Mouse (Mus musculus): ENCODE measurements around the gene Knstrn. TPM values are rescaled to one million over a fixed set of nuclear protein-coding genes. Genes with fewer than 3 reads are reported as not detected.

Knstrn gene
- total and polyA plus RNA-seq, 3 experiments: 65.7 to 98.1 (median 86.4) TPM

- Histone ChIP-seq H3K9me3 (replicated peaks) (no peaks in the 10 kb centered on the region), H3K27me3 (ENCODE audit: insufficient read depth, low read length) (no peaks in the 10 kb centered on the region), H3K4me3 (ENCODE audit: low read depth, low read length) (peak overlapping the region; percentile 68), H3K36me3 (replicated peaks) (peaks cover 2% of the 10 kb centered on the region), H3K4me1 (ENCODE audit: insufficient read depth, low read depth, low read length) (peaks cover 73% of the 10 kb centered on the region)
- no peak for TF ChIP-seq POLR2AphosphoS5 (IDR thresholded peaks at IDR 0.05; ENCODE audit: insufficient replicate concordance, low read depth, low read length)
- TF ChIP-seq GATA2 (IDR thresholded peaks at IDR 0.05; ENCODE audit: borderline replicate concordance, low read depth, low read length): no peak
- no peak for TF ChIP-seq GATA1 (IDR thresholded peaks at IDR 0.05; ENCODE audit: borderline replicate concordance, low read length)
- no peak for TF ChIP-seq CTCF (IDR thresholded peaks at IDR 0.05; ENCODE audit: low read depth, low read length)
- TF ChIP-seq TAL1 (conservative IDR thresholded peaks at IDR 0.05; ENCODE audit: low read depth, low read length): peak; percentile 82
- DNase-seq (ENCODE audit: low spot score): peak; percentile 90
- ATAC-seq (ENCODE audit: extremely low read depth, insufficient number of reproducible peaks, low FRiP score, poor library complexity, severe bottlenecking): peak; percentile 95
These were observed 74.2 kb downstream of the Knstrn start for GRCm38 (mm10) chr2:118887845-118888548.

- no peak overlapping the region for H3K4me3 ChIP-seq (ENCODE audit: low read depth, low read length)
- H3K27me3 ChIP-seq (ENCODE audit: insufficient read depth, low read length): 0 out of 2 replicates have a peak, but pooled peaks cover 2% of the 10 kb centered on the region
- no peak for DNase-seq (ENCODE audit: low spot score)
- TF ChIP-seq TAL1 (conservative IDR thresholded peaks at IDR 0.05; ENCODE audit: low read depth, low read length): no peak
- no peak for TF ChIP-seq POLR2AphosphoS5 (IDR thresholded peaks at IDR 0.05; ENCODE audit: insufficient replicate concordance, low read depth, low read length)
- TF ChIP-seq CTCF (IDR thresholded peaks at IDR 0.05; ENCODE audit: low read depth, low read length): no peak
- no peak for TF ChIP-seq GATA1 (IDR thresholded peaks at IDR 0.05; ENCODE audit: borderline replicate concordance, low read length)
- TF ChIP-seq GATA2 (IDR thresholded peaks at IDR 0.05; ENCODE audit: borderline replicate concordance, low read depth, low read length): no peak
- peaks cover 5% of the 10 kb centered on the region for H3K36me3 ChIP-seq (replicated peaks)
- peaks cover 72% of the 10 kb centered on the region for H3K4me1 ChIP-seq (ENCODE audit: insufficient read depth, low read depth, low read length)
- no peaks in the 10 kb centered on the region for H3K9me3 ChIP-seq (replicated peaks)
- no peak for ATAC-seq (ENCODE audit: extremely low read depth, insufficient number of reproducible peaks, low FRiP score, poor library complexity, severe bottlenecking)
These were observed 77.4 kb downstream of the Knstrn start for GRCm38 (mm10) chr2:118891173-118891572.

- H3K9me3 ChIP-seq (replicated peaks): no peaks in the 10 kb centered on the region
- H3K4me3 ChIP-seq (ENCODE audit: low read depth, low read length): peak overlapping the region; percentile 74
- TF ChIP-seq POLR2AphosphoS5 (IDR thresholded peaks at IDR 0.05; ENCODE audit: insufficient replicate concordance, low read depth, low read length) (no peak), TAL1 (conservative IDR thresholded peaks at IDR 0.05; ENCODE audit: low read depth, low read length) (no peak)
- no peak; the same call in 1 of the 2 replicates for ATAC-seq (ENCODE audit: extremely low read depth, insufficient number of reproducible peaks, low FRiP score, poor library complexity, severe bottlenecking)
- DNase-seq (ENCODE audit: low spot score): peak; percentile 77
- H3K4me1 ChIP-seq (ENCODE audit: insufficient read depth, low read depth, low read length): peaks cover 86% of the 10 kb centered on the region
- H3K36me3 ChIP-seq (replicated peaks): peaks cover 3% of the 10 kb centered on the region
- peaks cover 25% of the 10 kb centered on the region; the same call in 1 of the 2 replicates for H3K27me3 ChIP-seq (ENCODE audit: insufficient read depth, low read length)
These were observed 82.4 kb downstream of the Knstrn start for GRCm38 (mm10) chr2:118895990-118896913.

- no peak for ATAC-seq (ENCODE audit: extremely low read depth, insufficient number of reproducible peaks, low FRiP score, poor library complexity, severe bottlenecking)
- peaks cover 83% of the 10 kb centered on the region for H3K4me1 ChIP-seq (ENCODE audit: insufficient read depth, low read depth, low read length)
- peaks cover 25% of the 10 kb centered on the region; the same call in 1 of the 2 replicates for H3K27me3 ChIP-seq (ENCODE audit: insufficient read depth, low read length)
- peak overlapping the region; percentile 74 for H3K4me3 ChIP-seq (ENCODE audit: low read depth, low read length)
- DNase-seq (ENCODE audit: low spot score): peak; percentile 50
- no peaks in the 10 kb centered on the region for H3K9me3 ChIP-seq (replicated peaks)
- TF ChIP-seq TAL1 (conservative IDR thresholded peaks at IDR 0.05; ENCODE audit: low read depth, low read length) (no peak), CTCF (IDR thresholded peaks at IDR 0.05; ENCODE audit: low read depth, low read length) (no peak), GATA1 (IDR thresholded peaks at IDR 0.05; ENCODE audit: borderline replicate concordance, low read length) (no peak), POLR2AphosphoS5 (IDR thresholded peaks at IDR 0.05; ENCODE audit: insufficient replicate concordance, low read depth, low read length) (no peak), GATA2 (IDR thresholded peaks at IDR 0.05; ENCODE audit: borderline replicate concordance, low read depth, low read length) (no peak)
- peaks cover 3% of the 10 kb centered on the region for H3K36me3 ChIP-seq (replicated peaks)
These were observed 83.1 kb downstream of the Knstrn start for GRCm38 (mm10) chr2:118896914-118897291.

- Histone ChIP-seq H3K4me3 (ENCODE audit: low read depth, low read length) (peak overlapping the region; percentile 74), H3K27me3 (ENCODE audit: insufficient read depth, low read length) (peaks cover 25% of the 10 kb centered on the region; the same call in 1 of the 2 replicates), H3K9me3 (replicated peaks) (no peaks in the 10 kb centered on the region), H3K4me1 (ENCODE audit: insufficient read depth, low read depth, low read length) (peaks cover 78% of the 10 kb centered on the region), H3K36me3 (replicated peaks) (peaks cover 3% of the 10 kb centered on the region)
- ATAC-seq (ENCODE audit: extremely low read depth, insufficient number of reproducible peaks, low FRiP score, poor library complexity, severe bottlenecking) (no peak), DNase-seq (ENCODE audit: low spot score) (no peak)
- TF ChIP-seq TAL1 (conservative IDR thresholded peaks at IDR 0.05; ENCODE audit: low read depth, low read length): no peak
- TF ChIP-seq CTCF (IDR thresholded peaks at IDR 0.05; ENCODE audit: low read depth, low read length): no peak
- no peak for TF ChIP-seq GATA1 (IDR thresholded peaks at IDR 0.05; ENCODE audit: borderline replicate concordance, low read length)
- no peak for TF ChIP-seq POLR2AphosphoS5 (IDR thresholded peaks at IDR 0.05; ENCODE audit: insufficient replicate concordance, low read depth, low read length)
- no peak for TF ChIP-seq GATA2 (IDR thresholded peaks at IDR 0.05; ENCODE audit: borderline replicate concordance, low read depth, low read length)
These were observed 83.6 kb downstream of the Knstrn start for GRCm38 (mm10) chr2:118897392-118897791.

GRCm38 (mm10) chr2:118897808-118898207, 84.0 kb downstream of the Knstrn start:
- ATAC-seq (ENCODE audit: extremely low read depth, insufficient number of reproducible peaks, low FRiP score, poor library complexity, severe bottlenecking): no peak
- peak; percentile 47 for DNase-seq (ENCODE audit: low spot score)
- Histone ChIP-seq H3K9me3 (replicated peaks) (no peaks in the 10 kb centered on the region), H3K4me1 (ENCODE audit: insufficient read depth, low read depth, low read length) (peaks cover 79% of the 10 kb centered on the region), H3K4me3 (ENCODE audit: low read depth, low read length) (peak overlapping the region; percentile 74; the same call in 1 of the 2 replicates), H3K36me3 (replicated peaks) (peaks cover 5% of the 10 kb centered on the region), H3K27me3 (ENCODE audit: insufficient read depth, low read length) (peaks cover 25% of the 10 kb centered on the region; the same call in 1 of the 2 replicates)
- TF ChIP-seq TAL1 (conservative IDR thresholded peaks at IDR 0.05; ENCODE audit: low read depth, low read length) (no peak), POLR2AphosphoS5 (IDR thresholded peaks at IDR 0.05; ENCODE audit: insufficient replicate concordance, low read depth, low read length) (no peak), GATA2 (IDR thresholded peaks at IDR 0.05; ENCODE audit: borderline replicate concordance, low read depth, low read length) (no peak), CTCF (IDR thresholded peaks at IDR 0.05; ENCODE audit: low read depth, low read length) (no peak), GATA1 (IDR thresholded peaks at IDR 0.05; ENCODE audit: borderline replicate concordance, low read length) (no peak)

All from G1E (cell line).